Mouse (Mus musculus) megakaryocyte, embryonic 14.5 days (primary cell): Measurements from ENCODE around the gene Cxcl2.

ENCODE experiments used
- FLI1 ChIP-seq: IDR thresholded peaks from 2 replicates; pipeline ENCODE4 v1.6.1; 2012; ENCODE audit warnings: low read length, inconsistent platforms, mixed read lengths
- GATA1 ChIP-seq: IDR thresholded peaks from 3 replicates; pipeline ENCODE4 v1.6.1; 2012; ENCODE audit warnings: mixed read lengths, low read length, inconsistent platforms, borderline replicate concordance

- TF ChIP-seq FLI1 (no peak), GATA1 (no peak)
Measured at GRCm38 (mm10) chr5:90936706-90937105, 33.0 kb downstream of the Cxcl2 start.
